Mouse (Mus musculus): ENCODE data around the gene Snx21.
A peak's percentile ranks its signal among the peaks of the same experiment; 100 is the strongest.

Snx21 gene

DNA sequence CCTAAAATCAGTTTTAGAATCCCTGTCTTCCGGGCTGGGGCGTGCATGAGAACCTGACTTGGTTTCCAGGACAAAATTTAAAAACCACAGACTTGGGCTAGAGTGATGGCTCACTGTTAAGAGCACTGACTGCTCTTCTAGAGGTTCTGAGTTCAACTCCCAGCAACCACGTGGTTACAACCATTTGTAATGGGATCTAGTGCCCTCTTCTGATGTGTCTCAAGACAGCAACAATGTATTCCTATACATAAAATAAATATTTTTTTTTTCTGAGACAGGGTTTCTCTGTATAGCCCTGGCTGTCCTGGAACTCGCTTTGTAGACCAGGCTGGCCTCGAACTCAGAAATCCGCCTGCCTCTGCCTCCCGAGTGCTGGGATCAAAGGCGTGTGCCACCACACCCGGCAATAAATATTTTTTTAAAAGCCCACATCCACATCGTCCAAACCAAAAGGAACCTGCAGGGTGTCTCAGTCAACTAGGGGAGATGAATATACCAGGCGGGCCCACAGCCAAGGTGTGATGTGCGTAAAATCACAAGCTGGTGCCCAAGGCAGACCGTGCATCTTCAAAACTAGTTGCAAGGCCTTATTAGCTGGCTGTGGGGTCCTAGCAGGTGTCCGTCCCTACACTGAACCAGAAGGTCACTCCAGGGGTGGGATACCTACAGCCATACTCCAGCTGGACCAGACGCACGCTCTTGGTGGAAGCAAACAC, 46.6 kb downstream of the Snx21 start:
- DNase-seq, result peak; percentile 40

DNA sequence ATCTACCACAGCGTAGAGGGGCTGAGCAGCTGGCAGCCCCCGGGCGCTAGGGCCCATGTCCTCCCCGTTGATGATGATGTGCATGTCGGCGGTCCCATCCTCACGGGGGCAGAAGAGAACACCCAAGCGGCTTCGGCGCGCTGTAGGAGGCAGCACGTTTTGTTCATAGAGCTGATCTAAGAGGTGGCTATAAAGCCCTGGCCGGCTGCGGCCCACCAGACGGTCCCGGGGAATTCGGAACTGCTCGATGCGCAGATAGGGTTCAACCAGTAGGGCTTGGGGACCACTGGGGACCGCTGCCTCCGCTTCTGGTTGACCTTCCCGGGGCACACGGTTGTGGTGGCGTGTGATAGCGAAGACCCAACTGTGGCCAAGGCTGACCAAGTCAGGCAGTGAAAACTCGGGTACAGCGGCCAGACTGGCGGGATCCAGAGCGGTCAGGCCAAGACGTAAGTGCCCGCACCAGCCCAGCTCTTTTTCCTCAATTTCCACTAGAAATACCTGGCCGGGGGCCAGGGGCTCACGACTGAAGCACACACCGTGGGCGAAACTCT, 47.2 kb downstream of the Snx21 start, which contains the start of gene Ctsa:
TSS of gene Ctsa (plus strand) at position 126 of the 554 bp plus-strand sequence.
- DNase-seq, result peak; percentile 71

DNA sequence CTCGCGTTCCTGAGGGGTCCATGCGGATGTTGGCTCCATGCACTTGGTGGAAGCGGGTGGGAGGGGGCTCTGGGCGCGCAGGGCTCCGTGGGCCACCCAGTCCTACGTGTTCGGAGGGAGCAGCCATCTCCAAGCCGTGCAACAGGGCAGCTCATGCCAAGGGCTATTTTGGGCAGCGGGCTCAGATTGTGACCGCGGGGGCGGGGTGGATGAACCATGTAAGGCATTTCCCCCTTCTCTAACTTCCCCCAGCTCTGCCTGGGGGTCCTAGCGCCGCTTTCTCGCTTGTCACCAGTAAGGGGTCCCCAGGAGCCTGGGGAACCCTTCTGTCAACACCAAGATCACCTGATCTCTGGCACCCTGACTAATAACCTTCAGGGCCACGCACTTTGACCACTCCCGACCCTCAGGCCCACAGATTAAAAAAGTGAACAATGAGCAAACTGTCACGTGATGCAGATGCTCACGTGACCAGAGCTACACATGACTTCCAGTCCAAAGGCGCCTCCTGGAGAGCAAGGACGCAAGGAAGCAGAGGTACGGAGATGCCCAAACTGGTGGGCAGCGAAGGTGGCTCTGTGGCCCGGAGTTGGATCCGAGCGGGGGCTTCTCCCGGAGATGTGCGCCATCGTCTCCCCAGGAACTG, 47.8 kb downstream of the Snx21 start, which contains the start of gene Neurl2:
TSS of gene Neurl2 (minus strand) at position 143 of the 646 bp plus-strand sequence.
- peak; percentile 86 for DNase-seq

DNA sequence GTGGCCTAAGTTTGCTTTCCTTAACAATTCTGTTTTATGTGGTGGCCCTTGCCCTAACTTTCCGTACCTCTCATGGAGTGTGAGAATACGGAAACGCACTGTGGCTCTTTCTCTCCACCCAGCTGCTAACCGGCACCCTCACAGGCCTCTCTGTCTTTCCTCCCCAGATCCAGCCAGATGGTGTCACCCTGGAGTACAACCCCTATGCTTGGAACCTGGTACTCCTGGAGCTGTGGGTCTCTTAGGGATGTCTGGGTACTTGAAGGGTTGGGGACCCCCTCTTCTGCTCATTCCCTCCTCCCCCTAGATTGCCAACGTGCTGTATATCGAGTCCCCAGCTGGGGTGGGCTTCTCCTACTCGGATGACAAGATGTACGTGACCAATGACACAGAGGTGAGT, 48.9 kb downstream of the Snx21 start:
- no peak for DNase-seq

DNA sequence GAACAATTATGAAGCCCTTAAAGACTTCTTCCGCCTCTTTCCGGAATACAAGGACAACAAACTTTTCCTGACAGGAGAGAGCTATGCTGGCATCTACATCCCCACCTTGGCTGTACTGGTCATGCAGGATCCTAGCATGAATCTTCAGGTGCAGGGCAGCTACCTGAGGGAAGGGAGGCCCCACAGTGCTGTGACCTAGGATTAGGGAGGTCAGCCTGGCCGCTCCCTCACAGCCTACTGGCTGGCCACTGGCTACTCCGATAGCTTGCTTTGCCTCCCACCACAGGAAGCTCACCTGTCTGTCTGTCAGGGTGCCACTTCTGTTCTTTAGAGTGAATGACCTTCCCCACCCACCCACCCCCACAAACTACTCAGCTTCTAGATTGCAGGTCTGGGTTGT, 49.5 kb downstream of the Snx21 start:
- no peak for DNase-seq

Measured in cerebellum, adult 11 months (tissue).